Mouse (Mus musculus) thymus, adult 2 months (tissue): ENCODE measurements around the gene Plppr1.
"Not testable (repeated sequence)": the region's sequence is repeated elsewhere in the genome, so short reads cannot be mapped to it uniquely, and the experiment has no call there.

Experiments
- CTCF ChIP-seq: fragments of 200-500 bp; IDR thresholded peaks from 2 replicates; pipeline ENCODE4 v1.5.1; 2012; ENCODE audit warnings: mild to moderate bottlenecking, control low read depth, low read length, moderate library complexity, borderline replicate concordance; ENCODE audit not compliant: control insufficient read depth, poor library complexity, insufficient read depth; ENCODE audit errors: extremely low read depth
- POLR2A ChIP-seq: fragments of 200-500 bp; IDR thresholded peaks from 2 replicates; pipeline ENCODE4 v1.6.1; 2012; ENCODE audit warnings: mild to moderate bottlenecking, low read length, control low read depth, moderate library complexity; ENCODE audit not compliant: control insufficient read depth, poor library complexity, insufficient read depth; ENCODE audit errors: extremely low read depth

- TF ChIP-seq POLR2A, CTCF: not testable (repeated sequence)
Measured at GRCm38 (mm10) chr4:49368046-49368445, 309.0 kb downstream of the Plppr1 start.
